Mouse (Mus musculus) gastrocnemius, postnatal 36 days (tissue): ENCODE measurements around the gene 4930451I11Rik. TPM values are rescaled to one million over a fixed set of nuclear protein-coding genes. Genes with fewer than 3 reads are reported as not detected.

ENCODE experiments used
- DNase-seq, 2 experiments: peaks; one replicate each; pipeline ENCODE4 v3.0.0; 2022
- intact Hi-C: fragments of 180-260 bp; cut with DNase I; formaldehyde crosslinking; loops from one replicate; pipeline ENCODE4 v1.15.1; 2025
- long read RNA-seq, 2 experiments: library from polyadenylated mRNA; stranded (forward); transcript quantifications; one replicate each; pipeline ENCODE4 v2.0.0; 2021
- total RNA-seq, 2 experiments: library from RNA; stranded (reverse); gene quantifications; 2 replicates each; pipeline ENCODE4 v1.2.3; 2021

4930451I11Rik gene
- not detected for total RNA-seq
- long read RNA-seq, experiment 1 = 0 reads
- long read RNA-seq, experiment 2 = 0 reads

- intact Hi-C loops = loop anchor here (5.0 kb wide), 1 partner anchor 116 kb away; the partner anchor contains the start of gene Asphd1
These were observed at the start of gene 4930451I11Rik for GRCm38 (mm10) chr7:126831539-126831938. Gene 4930451I11Rik (minus strand): TSS chr7:126831639.

GRCm38 (mm10) chr7:126881040-126881439, 49.6 kb upstream of the 4930451I11Rik start:
- intact Hi-C loops = no loop called here
- DNase-seq = no peak

More at GRCm38 (mm10) chr7:126831539-126831938, at the start of gene 4930451I11Rik:
- no peak for DNase-seq

GRCm38 (mm10) chr7:126877239-126877638, 45.8 kb upstream of the 4930451I11Rik start:
- no peak for DNase-seq
- intact Hi-C loops = no loop called here

DNA sequence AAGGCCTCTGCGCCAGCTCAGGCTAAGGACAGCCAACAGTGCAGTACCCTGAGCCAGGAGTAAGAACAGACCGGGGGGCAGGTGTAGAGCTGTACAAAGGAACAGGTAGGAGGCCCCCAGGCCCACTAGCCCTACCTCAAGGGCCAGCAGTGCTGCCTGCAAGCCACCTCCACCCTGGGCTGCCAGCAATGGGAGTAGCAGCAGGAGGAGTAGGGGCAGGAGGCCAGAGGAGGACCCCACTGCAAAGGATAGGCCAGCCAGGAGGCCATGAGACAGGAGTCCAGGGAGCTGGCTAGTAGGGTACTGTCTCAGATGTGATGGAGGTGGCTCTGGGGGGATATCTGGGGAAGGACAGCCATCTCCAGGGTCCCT, 39.1 kb upstream of the 4930451I11Rik start:
- no peak for DNase-seq
- intact Hi-C loops = no loop called here

DNA sequence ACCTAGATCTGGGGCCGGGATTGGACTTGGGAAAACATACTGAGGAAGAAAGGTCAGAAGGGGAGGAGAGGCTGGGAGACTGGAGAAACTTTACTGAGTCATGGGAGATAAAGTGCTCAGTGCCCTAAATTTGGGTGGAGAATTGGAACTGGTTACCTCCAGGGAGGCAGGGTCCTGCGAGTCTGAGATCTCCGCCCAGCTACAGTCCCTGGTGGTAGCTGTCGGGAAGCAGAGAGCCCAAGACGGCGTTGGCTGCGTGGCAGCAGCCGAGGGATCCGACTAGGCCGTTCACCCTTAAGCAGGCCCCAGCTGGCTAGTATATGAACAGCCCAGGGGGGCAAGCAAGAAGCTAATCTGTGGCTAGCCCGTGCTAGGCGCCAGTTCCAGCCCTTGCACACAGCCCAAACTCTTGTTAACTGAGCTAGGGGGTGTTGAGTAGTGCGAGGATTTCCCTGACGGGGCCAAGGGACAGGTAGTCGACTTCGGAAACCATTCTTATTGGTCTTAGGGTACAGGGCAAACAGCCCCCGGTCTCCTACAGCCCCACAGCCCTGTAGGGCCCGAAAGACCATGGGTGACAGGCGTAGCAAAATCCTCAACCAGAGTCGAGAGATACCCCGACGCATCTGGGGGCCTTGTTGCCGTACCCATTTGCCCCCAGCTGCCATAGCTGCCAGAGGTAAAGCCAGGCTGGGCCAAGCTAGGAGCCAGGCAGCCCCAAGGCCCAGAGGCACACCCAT, 38.5 kb upstream of the 4930451I11Rik start:
- intact Hi-C loops = no loop called here
- no peak for DNase-seq

- intact Hi-C loops = no loop called here
- no peak for DNase-seq
These were observed 36.6 kb upstream of the 4930451I11Rik start for GRCm38 (mm10) chr7:126868003-126868402.

GRCm38 (mm10) chr7:126867534-126867933, 36.1 kb upstream of the 4930451I11Rik start:
- no peak for DNase-seq
- intact Hi-C loops = no loop called here

GRCm38 (mm10) chr7:126863791-126864190, 32.4 kb upstream of the 4930451I11Rik start:
- intact Hi-C loops = loop anchor here (2.0 to 5.0 kb wide), 2 partner anchors 21 to 41 kb away; partner anchors contain the start of gene Taok2
- no peak for DNase-seq

- DNase-seq = peak; percentile 89 to 91
- intact Hi-C loops = loop anchor here (2.0 to 5.0 kb wide), 2 partner anchors 23 to 40 kb away; partner anchors contain the start of gene Taok2
These were observed 30.8 kb upstream of the 4930451I11Rik start, which contains the start of gene Ino80e for GRCm38 (mm10) chr7:126862147-126862784. Gene Ino80e (minus strand): TSS chr7:126862377.

DNA sequence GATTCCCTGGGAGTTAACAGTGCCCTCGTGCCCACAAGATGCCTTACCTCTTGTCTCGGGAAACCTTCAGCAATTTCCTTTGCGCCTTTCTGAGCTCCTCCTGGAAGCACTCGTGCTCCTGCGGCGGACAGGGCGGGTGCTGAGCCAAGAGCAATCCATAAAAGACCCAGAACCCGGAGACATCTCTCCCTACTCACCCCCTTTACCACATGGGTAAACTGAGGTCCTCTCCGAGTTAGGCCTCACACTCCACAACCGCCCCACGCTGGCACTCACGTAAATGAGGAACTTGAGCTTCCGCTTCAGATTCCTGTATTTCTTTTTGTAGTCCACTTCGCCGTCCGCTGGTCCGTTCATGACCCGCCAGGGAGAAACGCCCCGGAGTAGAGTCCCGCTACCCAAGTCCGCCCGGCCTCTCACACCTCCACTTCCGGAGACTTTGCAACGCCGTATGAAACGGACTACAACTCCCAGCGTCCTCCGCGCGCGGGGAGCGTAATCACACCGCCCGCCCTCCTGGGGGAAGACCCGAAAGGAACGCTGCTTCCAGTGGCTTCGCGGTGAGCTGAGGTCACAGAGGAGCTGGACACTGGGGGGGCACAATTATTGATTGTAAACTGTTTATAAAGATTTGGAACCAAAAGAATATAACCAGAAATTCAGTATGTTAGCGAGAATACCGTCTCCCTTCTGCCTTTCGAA, 30.1 kb upstream of the 4930451I11Rik start, which contains the start of gene Hirip3:
Gene Hirip3, plus strand, starts transcription at position 544 of the 702 bp plus-strand sequence.
- intact Hi-C loops = loop anchor here (2.0 to 5.0 kb wide), 2 partner anchors 23 to 39 kb away; partner anchors contain the start of gene Taok2
- peak; percentile 91 to 93 for DNase-seq

DNA sequence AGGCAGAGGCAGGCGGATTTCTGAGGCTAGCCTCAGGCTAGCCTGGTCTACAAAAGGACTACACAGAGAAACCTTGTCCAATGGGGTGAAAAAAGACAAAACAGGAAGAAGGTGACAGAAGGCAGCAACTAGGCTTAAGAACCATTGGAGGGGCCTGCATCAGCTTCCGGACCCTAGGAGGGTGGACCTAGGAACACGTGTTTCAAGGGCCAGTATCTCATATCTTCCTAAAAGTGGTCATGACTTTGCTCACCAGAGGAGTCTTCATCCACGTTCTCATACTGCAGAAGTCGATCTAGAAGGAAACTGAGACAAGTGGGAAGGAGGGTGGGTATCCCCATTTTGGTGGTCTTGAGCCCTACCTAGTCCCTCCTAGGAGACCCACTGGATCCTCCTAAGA, 29.5 kb upstream of the 4930451I11Rik start:
- intact Hi-C loops = loop anchor here (5.0 kb wide), 1 partner anchor 39 kb away; no protein-coding TSS in a partner anchor
- DNase-seq = peak in 1 of 2 experiments; percentile 6

DNA sequence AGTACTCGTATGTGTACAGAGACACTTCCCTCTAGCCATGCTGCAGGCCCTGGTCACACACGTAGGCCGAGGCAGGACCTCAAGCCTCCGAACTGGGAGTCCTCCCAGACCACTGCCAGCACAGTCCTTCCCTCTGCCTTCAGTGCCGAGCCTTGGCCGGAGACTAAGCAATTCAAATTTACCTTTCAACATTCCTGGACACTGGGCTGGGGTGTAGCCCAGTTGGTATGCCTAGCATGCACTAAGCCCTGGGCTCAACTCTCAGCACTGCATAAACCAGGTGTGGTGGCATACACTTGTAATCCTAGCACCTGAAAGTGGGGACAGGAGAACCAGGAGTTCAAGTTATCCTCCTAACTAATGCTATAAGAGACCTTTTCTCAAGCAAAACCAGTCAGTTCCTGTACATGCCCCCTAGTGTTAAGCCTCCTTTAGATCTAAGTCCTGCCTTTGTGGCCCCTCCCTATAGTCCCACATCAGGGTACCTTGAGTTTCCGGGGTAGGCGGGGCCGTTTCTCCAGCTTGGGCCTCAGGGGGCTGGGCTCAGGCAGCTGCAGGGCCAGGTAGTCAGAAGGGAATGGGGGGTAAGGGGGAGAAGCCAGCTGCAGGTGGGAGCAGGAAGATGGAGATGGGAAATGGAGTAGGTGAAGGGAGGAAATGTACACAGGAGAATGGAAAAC, 25.4 kb upstream of the 4930451I11Rik start:
- intact Hi-C loops = no loop called here
- DNase-seq = no peak

DNA sequence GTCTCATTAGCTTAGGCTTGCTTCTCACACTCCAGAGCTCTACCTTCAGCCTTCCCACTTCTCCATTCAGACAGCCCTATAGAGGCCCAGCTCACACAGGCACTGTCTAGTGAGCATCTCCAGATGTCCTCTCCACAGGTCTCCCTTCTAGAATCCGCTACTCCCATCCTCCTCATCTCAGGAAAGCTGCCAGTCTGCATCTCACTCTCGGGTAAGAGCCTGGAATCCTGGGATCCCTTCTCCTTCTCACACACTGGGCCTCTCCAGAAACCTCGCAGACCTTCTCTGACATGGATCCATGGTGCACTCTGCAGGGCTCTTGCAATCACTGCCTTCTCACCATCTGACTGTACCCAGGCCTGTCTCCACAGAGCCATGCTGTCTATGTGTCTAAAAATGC, 24.2 kb upstream of the 4930451I11Rik start:
- no peak for DNase-seq
- intact Hi-C loops = no loop called here

- intact Hi-C loops = no loop called here
- DNase-seq = peak in 1 of 2 experiments; percentile 7
These were observed 22.0 kb upstream of the 4930451I11Rik start for GRCm38 (mm10) chr7:126853454-126853853.

DNA sequence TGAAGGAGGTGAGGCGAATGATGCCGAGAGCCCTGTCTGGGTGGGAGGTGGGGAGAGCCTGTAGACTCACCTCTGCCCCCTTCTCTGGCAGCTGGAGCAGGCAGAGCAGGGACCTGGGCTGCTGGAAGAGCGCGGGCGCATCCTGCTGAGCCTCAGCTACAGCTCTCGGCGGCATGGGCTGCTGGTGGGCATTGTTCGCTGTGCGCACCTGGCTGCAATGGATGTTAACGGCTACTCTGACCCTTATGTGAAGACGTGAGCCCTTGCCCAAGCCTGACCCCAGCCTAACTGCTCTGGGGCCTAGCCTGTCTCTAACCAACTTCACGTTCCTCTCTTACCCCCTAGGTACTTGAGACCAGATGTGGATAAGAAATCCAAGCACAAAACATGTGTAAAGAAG, 19.8 kb upstream of the 4930451I11Rik start:
- intact Hi-C loops = no loop called here
- peak in 1 of 2 experiments; percentile 9 for DNase-seq

DNA sequence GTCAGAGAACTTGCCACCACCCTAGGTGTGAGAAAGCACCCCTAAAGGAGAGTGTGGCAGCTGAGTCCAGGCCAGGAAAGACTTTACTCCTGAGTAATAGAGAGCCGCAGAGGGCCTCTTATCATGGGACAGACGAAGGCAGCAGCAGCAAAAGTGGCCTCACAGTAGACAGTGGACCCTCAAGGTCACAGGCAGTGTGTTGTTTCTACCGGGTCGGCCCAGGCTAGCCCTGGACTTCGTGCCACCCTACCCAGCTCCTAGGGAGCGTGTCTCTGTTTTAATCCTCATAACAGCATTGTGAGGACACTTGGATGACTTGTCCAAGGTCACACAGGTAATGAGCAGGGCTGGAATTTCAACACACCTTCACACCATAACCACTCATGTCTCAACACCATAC, 18.7 kb upstream of the 4930451I11Rik start:
- peak in 1 of 2 experiments; percentile 10 for DNase-seq
- intact Hi-C loops = no loop called here

- intact Hi-C loops = no loop called here
These were observed 17.4 kb upstream of the 4930451I11Rik start for GRCm38 (mm10) chr7:126848794-126849193.

DNA sequence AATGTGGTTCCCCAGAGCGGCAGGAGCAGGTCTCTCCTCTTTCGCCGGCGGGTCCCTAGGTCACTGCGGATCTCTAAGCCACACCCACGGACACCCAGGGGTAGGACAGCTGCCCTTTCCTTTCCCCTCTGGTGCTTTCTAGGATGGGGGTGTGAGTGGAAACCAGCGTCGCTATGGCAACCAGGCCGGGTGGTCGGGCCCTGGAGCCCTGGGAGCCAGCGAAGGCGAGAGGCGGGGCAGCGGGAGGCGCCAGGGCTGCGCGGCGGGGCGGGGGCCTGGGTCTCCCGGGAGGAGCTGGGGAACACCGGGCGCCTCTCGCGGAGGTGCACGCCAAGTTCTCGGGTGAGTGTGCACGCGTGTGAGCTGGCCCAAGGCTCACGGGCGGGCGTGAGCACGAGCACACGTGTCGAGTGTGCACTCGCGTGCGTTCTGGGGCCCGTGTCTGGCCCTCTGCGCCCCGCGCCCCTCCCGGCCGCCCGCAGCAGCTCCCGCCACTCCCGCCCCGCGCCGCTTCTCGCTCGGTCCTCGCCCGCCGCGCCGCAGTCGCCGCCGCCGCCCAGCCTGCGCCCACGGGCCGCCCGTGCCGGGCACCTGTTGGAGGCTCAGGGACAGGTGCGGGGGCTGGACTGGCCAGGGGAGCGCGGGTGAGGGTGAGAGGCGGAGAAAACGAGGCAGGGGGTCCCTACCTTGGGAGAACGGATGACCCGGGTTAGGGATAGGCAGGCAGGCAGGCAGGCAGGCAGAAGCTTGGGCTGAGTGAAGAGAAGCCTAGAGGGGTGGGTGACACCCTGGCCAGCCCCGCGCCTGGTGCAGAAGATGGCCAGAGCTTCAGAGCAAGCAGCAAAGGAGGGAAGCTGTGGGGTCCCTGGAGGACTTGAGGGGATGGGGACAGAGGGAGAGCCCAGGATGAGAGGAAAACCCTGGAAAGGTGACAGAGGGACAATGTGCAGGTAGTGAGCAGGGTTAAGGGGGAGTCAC, 16.3 kb upstream of the 4930451I11Rik start:
- peak in 1 of 2 experiments; percentile 13 for DNase-seq
- intact Hi-C loops = no loop called here

More at GRCm38 (mm10) chr7:126848794-126849193, 17.4 kb upstream of the 4930451I11Rik start:
- DNase-seq = peak in 1 of 2 experiments; percentile 12

DNA sequence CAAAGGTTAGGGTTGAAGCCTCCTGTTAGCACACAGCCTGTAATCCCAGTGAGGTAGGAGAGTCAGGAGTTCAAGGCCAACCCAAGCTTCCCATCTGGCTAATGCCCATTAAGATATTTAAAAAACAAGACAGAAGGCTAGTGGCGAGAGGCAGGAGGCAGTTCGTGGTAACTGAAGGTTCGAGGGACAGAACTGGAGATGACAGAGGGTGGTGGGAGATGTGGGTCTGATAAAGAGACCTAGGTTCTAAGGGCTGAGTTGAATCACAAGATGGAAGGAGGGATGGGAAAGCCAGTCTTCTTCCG, 15.6 kb upstream of the 4930451I11Rik start, which contains the start of gene Doc2a:
Gene Doc2a, plus strand, starts transcription at position 301 of the 305 bp plus-strand sequence.
- DNase-seq = peak in 1 of 2 experiments; percentile 6
- intact Hi-C loops = no loop called here
